25 mouse cellular contexts compared by ENCODE assay signal in the genomic region with DNA sequence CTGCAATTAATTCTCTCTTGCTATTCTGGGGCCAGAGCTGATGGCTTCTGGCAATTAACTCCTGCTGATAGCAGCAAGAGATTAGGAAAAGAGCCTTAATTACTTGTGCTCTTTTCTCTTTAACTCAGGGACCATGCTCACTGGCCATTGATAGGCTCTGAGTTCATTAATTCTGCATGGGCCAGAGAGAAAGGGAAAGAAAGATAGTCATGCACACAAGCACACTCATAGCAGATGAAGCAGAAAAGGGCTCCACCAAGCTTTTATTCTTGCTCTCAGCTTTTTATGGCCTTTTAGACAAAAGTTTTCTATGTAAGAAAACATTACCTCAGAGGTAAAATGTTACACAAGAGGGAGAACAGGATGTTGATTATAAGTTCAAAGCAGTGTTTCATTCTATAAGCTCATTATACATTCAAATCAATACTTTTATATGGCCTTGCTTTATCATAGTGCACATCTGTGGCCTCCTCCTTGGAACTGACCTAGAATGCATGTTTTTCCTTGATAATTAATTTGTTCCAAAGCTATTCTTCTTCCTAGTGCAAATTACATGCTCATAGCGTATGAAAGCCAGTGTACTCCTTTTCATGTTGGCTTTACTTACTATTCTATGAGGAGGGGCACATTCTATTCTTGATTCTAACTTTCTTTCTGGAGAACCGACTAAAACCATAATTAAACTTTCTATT.
DNase-seq lines count a peak whose midpoint lies in the region; ATAC-seq and TF ChIP-seq lines count a peak whose summit lies in the region.
"Had no signal": no experiment of that assay in that cellular context is flagged by ENCODE, and none has a peak within 500 bp of the region (broad histone marks: within the 10 kb centered on the region; RNA-seq: fewer than 3 reads in every experiment).

No protein-coding gene starts in this region.

- H3K4me2 ChIP-seq in hindbrain, embryonic 12.5 days (replicated peaks) = no peak overlapping the region
- H3K4me2 ChIP-seq in midbrain, embryonic 12.5 days (replicated peaks) = no peak overlapping the region
- H3K4me2 ChIP-seq in midbrain, postnatal 0 days (ENCODE audit: low read depth, low read length, poor library complexity, severe bottlenecking) = no peak overlapping the region
- H3K4me2 ChIP-seq in forebrain, embryonic 13.5 days = no peak overlapping the region
- no peak overlapping the region for H3K4me2 ChIP-seq in forebrain, embryonic 16.5 days (ENCODE audit: low read length)
- H3K4me2 ChIP-seq: embryonic facial prominence, embryonic 13.5 days; hindbrain, embryonic 15.5 days; limb, embryonic 12.5 days; liver, embryonic 15.5 days; lung, embryonic 14.5 days had no signal

- peak; percentile 66 for ATAC-seq in hindbrain, embryonic 12.5 days (ENCODE audit: low FRiP score)
- peak; percentile 72 for ATAC-seq in midbrain, embryonic 12.5 days (ENCODE audit: low FRiP score, low read depth)
- no peak for ATAC-seq in midbrain, postnatal 0 days (ENCODE audit: low FRiP score)
- peak; percentile 83 for ATAC-seq in forebrain, embryonic 13.5 days
- ATAC-seq in forebrain, embryonic 16.5 days = peak; percentile 45; the same call in 1 of the 2 replicates
- no peak for ATAC-seq in frontal cortex, adult (ENCODE audit: low TSS enrichment)
- ATAC-seq: CD4-positive, CD25-positive, alpha-beta regulatory T cell, adult 4 months had no signal

- H3K4me1 ChIP-seq in hindbrain, embryonic 12.5 days = no peaks in the 10 kb centered on the region
- H3K4me1 ChIP-seq in hindbrain, embryonic 10.5 days (replicated peaks) = no peaks in the 10 kb centered on the region
- no peaks in the 10 kb centered on the region for H3K4me1 ChIP-seq in midbrain, embryonic 12.5 days
- no peaks in the 10 kb centered on the region for H3K4me1 ChIP-seq in midbrain, postnatal 0 days (ENCODE audit: insufficient read depth, low read length)
- 0 out of 2 replicates have a peak, but pooled peaks cover 6% of the 10 kb centered on the region for H3K4me1 ChIP-seq in forebrain, embryonic 13.5 days
- 0 out of 2 replicates have a peak, but pooled peaks cover 3% of the 10 kb centered on the region for H3K4me1 ChIP-seq in forebrain, embryonic 16.5 days (replicated peaks; ENCODE audit: control insufficient read depth, insufficient read depth, low read length)
- H3K4me1 ChIP-seq: embryonic facial prominence, embryonic 13.5 days; hindbrain, embryonic 15.5 days; limb, embryonic 12.5 days; liver, embryonic 15.5 days had no signal

- no peak for DNase-seq in hindbrain, embryonic 10.5 days (ENCODE audit: low spot score)
- no peak for DNase-seq in midbrain, postnatal 0 days (ENCODE audit: low spot score)
- DNase-seq: adrenal gland, postnatal 14 days; cerebellum, adult 18-20 months; cerebellum, postnatal 10 days; gastrocnemius, postnatal 14 days; heart, postnatal 14 days; kidney, adult 18-20 months; lung, embryonic 14.5 days; right cerebral cortex, adult 18-20 months; spleen, adult 18-20 months; thymus, adult 18-20 months; thymus, postnatal 36 days had no signal

- no peaks in the 10 kb centered on the region for H3K36me3 ChIP-seq in hindbrain, embryonic 12.5 days
- no peaks in the 10 kb centered on the region for H3K36me3 ChIP-seq in hindbrain, embryonic 10.5 days
- no peaks in the 10 kb centered on the region for H3K36me3 ChIP-seq in midbrain, embryonic 12.5 days
- H3K36me3 ChIP-seq in midbrain, postnatal 0 days (ENCODE audit: insufficient read depth, low read length) = no peaks in the 10 kb centered on the region
- no peaks in the 10 kb centered on the region for H3K36me3 ChIP-seq in forebrain, embryonic 13.5 days (ENCODE audit: poor library complexity, severe bottlenecking)
- no peaks in the 10 kb centered on the region for H3K36me3 ChIP-seq in forebrain, embryonic 16.5 days (ENCODE audit: control insufficient read depth, insufficient read depth)
- H3K36me3 ChIP-seq: embryonic facial prominence, embryonic 13.5 days; hindbrain, embryonic 15.5 days; limb, embryonic 12.5 days; liver, embryonic 15.5 days had no signal

- H3K9ac ChIP-seq in hindbrain, embryonic 12.5 days = no peak overlapping the region
- no peak overlapping the region for H3K9ac ChIP-seq in midbrain, embryonic 12.5 days (replicated peaks)
- H3K9ac ChIP-seq in midbrain, postnatal 0 days (replicated peaks; ENCODE audit: low read length, poor library complexity, severe bottlenecking) = no peak overlapping the region
- no peak overlapping the region for H3K9ac ChIP-seq in forebrain, embryonic 13.5 days
- no peak overlapping the region for H3K9ac ChIP-seq in forebrain, embryonic 16.5 days (replicated peaks; ENCODE audit: low read depth, low read length)
- H3K9ac ChIP-seq: embryonic facial prominence, embryonic 13.5 days; hindbrain, embryonic 15.5 days; limb, embryonic 12.5 days; liver, embryonic 15.5 days; lung, embryonic 14.5 days had no signal

- H3K4me3 ChIP-seq in hindbrain, embryonic 12.5 days = no peak overlapping the region
- no peak overlapping the region for H3K4me3 ChIP-seq in hindbrain, embryonic 10.5 days
- H3K4me3 ChIP-seq in midbrain, embryonic 12.5 days = no peak overlapping the region
- H3K4me3 ChIP-seq in midbrain, postnatal 0 days (ENCODE audit: low read depth, low read length) = no peak overlapping the region
- H3K4me3 ChIP-seq in forebrain, embryonic 13.5 days = no peak overlapping the region
- no peak overlapping the region for H3K4me3 ChIP-seq in forebrain, embryonic 16.5 days (replicated peaks; ENCODE audit: low read length)
- H3K4me3 ChIP-seq: embryonic facial prominence, embryonic 13.5 days; hindbrain, embryonic 15.5 days; left cerebral cortex, adult 2 months; limb, embryonic 12.5 days; liver, embryonic 15.5 days had no signal

- H3K27me3 ChIP-seq in hindbrain, embryonic 12.5 days = no peaks in the 10 kb centered on the region
- H3K27me3 ChIP-seq in hindbrain, embryonic 10.5 days (ENCODE audit: insufficient read depth, poor library complexity, severe bottlenecking) = no peaks in the 10 kb centered on the region
- H3K27me3 ChIP-seq in midbrain, embryonic 12.5 days = no peaks in the 10 kb centered on the region
- no peaks in the 10 kb centered on the region for H3K27me3 ChIP-seq in midbrain, postnatal 0 days (ENCODE audit: insufficient read depth, low read length)
- peaks cover 17% of the 10 kb centered on the region for H3K27me3 ChIP-seq in forebrain, embryonic 13.5 days
- no peaks in the 10 kb centered on the region for H3K27me3 ChIP-seq in forebrain, embryonic 16.5 days (replicated peaks; ENCODE audit: control insufficient read depth, insufficient read depth, low read length)
- H3K27me3 ChIP-seq: embryonic facial prominence, embryonic 13.5 days; hindbrain, embryonic 15.5 days; limb, embryonic 12.5 days; liver, embryonic 15.5 days had no signal

- WGBS in hindbrain, embryonic 12.5 days = 64% methylated on average over 2 of the region's 2 CpGs
- 69% methylated on average over 2 of the region's 2 CpGs for WGBS in hindbrain, embryonic 10.5 days
- WGBS in midbrain, embryonic 12.5 days = 68% methylated on average over 2 of the region's 2 CpGs
- WGBS in midbrain, postnatal 0 days = 62% methylated on average over 2 of the region's 2 CpGs
- 13% methylated on average over 2 of the region's 2 CpGs for WGBS in forebrain, embryonic 13.5 days
- 8% methylated on average over 2 of the region's 2 CpGs for WGBS in forebrain, embryonic 16.5 days

- no peak for TF ChIP-seq CTCF in midbrain, postnatal 0 days (IDR thresholded peaks at IDR 0.05)

- H3K9me3 ChIP-seq in hindbrain, embryonic 12.5 days (replicated peaks) = no peaks in the 10 kb centered on the region
- H3K9me3 ChIP-seq in hindbrain, embryonic 10.5 days = no peaks in the 10 kb centered on the region
- H3K9me3 ChIP-seq in midbrain, embryonic 12.5 days = no peaks in the 10 kb centered on the region
- no peaks in the 10 kb centered on the region for H3K9me3 ChIP-seq in midbrain, postnatal 0 days (ENCODE audit: low read length)
- no peaks in the 10 kb centered on the region for H3K9me3 ChIP-seq in forebrain, embryonic 13.5 days (replicated peaks)
- H3K9me3 ChIP-seq in forebrain, embryonic 16.5 days (ENCODE audit: control insufficient read depth, low read length) = no peaks in the 10 kb centered on the region
- H3K9me3 ChIP-seq: embryonic facial prominence, embryonic 13.5 days; hindbrain, embryonic 15.5 days; limb, embryonic 12.5 days; liver, embryonic 15.5 days had no signal

- no peak overlapping the region for H3K27ac ChIP-seq in hindbrain, embryonic 12.5 days
- H3K27ac ChIP-seq in hindbrain, embryonic 10.5 days = no peak overlapping the region
- no peak overlapping the region for H3K27ac ChIP-seq in midbrain, embryonic 12.5 days (replicated peaks)
- H3K27ac ChIP-seq in midbrain, postnatal 0 days (ENCODE audit: low read depth, low read length) = no peak overlapping the region
- no peak overlapping the region for H3K27ac ChIP-seq in forebrain, embryonic 13.5 days
- H3K27ac ChIP-seq in forebrain, embryonic 16.5 days (ENCODE audit: low read length) = no peak overlapping the region
- H3K27ac ChIP-seq: embryonic facial prominence, embryonic 13.5 days; hindbrain, embryonic 15.5 days; kidney, postnatal 0 days; left cerebral cortex, adult 2 months; limb, embryonic 12.5 days; liver, embryonic 15.5 days had no signal

Comparison
In these comparisons a context has a peak if more than half of its experiments do, and no peak if none do; other contexts are left out.
1. ATAC-seq: peak in hindbrain, embryonic 12.5 days (single experiment), midbrain, embryonic 12.5 days (single experiment), forebrain, embryonic 13.5 days (single experiment) and forebrain, embryonic 16.5 days (single experiment); none in midbrain, postnatal 0 days (single experiment) and frontal cortex, adult (single experiment).